Mouse (Mus musculus): ENCODE measurements around the gene Golga2.

Gene Golga2

DNA sequence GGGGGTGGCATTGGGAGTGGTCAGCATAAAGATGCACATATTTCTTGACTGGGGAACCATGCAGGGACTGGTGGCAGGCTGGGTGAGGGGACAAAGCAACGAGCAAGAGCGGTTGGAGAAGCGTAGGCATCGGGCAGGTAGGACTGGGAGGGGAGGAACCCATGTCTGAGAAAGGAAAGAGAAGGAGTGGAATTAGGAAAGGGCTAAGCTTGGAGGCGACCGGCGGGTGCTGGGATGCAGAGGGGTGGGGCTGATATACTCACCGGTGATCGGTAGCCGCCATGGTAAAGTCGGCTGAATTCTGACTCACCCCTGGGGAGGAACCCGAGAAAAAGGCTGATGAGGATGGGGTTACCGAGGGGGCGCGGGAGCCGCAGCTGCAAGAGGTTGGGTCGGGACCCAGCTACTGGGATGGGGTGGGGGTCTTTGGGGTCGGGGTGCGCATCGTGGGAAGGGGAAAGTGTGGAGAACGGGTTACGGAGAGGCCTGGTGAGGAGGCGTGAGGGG lies at the start of gene Golga2:
TSS of gene Golga2 (plus strand) at position 51 of the 507 bp plus-strand sequence.
- DNase-seq (ENCODE audit: low spot score): peak; percentile 12

DNA sequence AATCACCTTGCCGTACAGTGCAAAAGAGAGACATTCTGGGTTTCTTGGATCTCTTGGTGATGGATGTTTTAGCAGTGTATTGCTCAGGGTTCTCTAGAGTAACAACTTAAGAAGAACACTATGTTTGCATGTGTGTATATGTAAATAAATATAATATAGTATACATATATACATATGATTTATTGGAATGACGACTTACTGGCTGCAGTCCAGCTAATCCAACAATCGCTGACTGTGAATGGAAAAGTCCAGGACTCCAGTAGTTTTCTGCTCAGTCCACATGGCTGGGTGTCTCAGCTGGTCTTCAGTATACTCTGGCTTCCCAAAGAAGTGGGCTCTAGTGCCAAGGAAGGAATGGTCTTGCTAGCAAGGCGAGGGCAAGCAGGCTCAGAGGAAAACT lies 49.6 kb upstream of the Golga2 start:
- no peak for DNase-seq (ENCODE audit: low spot score)

DNA sequence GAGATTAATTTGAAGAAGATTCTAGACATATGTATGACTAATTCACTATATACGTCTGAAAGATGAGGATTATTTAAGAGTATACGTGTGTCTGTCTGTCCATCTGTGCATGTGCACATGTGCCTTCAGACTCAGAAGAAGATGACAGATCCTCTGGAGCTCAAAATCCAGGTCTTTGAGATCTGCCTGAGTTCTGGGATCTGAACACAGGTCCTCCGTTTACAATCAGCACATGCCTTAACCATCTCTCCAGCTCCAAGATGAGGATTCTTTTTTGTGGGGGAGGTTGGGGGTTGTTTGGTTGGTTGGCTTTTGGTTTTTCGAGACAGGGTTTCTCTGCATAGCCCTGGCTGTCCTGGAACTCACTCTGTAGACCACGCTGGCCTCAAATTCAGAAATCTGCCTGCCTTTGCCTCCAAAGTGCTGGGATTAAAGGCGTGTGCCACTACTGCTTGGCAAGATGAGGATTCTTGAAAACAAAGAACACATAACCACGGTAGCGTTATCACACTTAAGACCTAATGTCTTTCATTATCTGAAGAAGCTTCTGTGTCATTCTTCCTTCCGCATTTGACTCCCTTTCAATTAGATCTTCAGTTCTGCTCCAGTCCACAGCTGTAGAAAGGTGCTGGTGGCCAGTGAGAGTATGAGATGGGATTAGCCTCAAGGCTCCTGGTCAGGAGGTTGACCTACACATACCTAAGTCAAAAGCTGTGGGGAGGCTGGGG lies 48.3 kb upstream of the Golga2 start:
- no peak for DNase-seq (ENCODE audit: low spot score)

DNA sequence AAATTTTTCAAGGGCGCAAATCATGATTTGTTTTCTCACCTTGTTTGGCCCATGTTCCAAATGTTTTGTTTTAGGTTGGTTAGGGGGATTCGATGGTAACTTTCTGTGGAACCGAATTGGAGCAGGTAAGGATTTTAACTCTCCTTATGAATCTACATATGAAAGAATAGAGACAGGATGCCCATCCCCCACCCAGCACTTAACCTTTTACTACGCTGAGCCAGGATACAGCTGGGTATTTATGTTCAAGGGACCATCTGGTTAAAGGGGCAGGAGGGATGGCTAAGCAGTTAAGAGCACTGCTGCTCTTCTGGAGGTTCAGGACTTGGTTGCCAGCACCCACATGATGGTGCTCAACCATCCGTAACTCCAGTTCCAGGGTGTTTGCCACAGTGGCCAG lies 46.6 kb upstream of the Golga2 start:
- DNase-seq (ENCODE audit: low spot score): no peak

- no peak for DNase-seq (ENCODE audit: low spot score)
These were observed 44.2 kb upstream of the Golga2 start for GRCm38 (mm10) chr2:32242986-32243385.

GRCm38 (mm10) chr2:32246741-32247140 lies 40.4 kb upstream of the Golga2 start:
- DNase-seq (ENCODE audit: low spot score): no peak

DNA sequence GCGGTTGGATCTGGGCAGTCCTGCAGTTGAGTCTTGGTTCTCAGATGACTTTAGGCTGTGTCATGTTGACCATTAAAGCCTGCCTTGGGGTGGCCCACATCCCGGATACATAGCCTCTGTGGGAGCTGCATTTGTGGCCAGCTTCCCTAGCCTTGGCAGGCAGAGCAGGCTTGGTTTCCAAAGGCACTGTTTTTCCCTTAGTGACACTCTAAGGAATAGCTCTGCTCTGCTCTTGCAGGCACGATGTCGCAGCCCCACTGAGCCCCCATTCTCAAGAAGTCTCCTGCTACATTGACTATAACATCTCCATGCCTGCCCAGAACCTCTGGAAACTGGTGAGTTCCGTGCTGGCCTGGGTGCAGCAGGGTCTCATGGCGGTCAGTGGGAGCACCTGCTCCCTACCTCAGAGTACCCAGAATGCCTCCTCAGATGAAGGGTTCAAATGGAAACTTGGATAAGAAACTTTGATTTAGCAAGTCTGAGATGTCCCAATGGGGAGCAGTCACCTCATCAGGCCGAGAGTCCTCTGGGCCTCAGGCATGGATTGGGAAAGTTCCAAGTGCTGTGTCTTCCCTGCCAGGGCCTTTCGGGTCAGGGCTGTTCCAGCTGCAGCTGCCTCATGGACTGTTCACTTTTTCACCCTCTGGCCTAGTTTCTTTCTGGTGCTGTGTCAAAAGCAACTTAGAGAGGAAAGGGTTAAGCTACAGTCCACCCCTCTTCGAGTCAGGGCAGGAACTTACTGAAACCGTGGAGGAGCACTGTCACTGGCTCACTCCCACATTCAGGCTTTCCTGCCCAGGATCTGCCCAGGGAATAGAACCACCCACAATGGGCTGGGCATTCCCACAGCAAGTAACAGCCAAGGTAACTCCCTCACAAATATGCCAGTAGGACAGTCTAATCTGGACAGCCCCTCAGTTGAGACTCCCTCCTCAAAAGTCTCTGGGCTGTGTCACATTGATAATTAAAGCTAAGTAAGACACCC lies 38.5 kb upstream of the Golga2 start:
- no peak for DNase-seq (ENCODE audit: low spot score)

DNA sequence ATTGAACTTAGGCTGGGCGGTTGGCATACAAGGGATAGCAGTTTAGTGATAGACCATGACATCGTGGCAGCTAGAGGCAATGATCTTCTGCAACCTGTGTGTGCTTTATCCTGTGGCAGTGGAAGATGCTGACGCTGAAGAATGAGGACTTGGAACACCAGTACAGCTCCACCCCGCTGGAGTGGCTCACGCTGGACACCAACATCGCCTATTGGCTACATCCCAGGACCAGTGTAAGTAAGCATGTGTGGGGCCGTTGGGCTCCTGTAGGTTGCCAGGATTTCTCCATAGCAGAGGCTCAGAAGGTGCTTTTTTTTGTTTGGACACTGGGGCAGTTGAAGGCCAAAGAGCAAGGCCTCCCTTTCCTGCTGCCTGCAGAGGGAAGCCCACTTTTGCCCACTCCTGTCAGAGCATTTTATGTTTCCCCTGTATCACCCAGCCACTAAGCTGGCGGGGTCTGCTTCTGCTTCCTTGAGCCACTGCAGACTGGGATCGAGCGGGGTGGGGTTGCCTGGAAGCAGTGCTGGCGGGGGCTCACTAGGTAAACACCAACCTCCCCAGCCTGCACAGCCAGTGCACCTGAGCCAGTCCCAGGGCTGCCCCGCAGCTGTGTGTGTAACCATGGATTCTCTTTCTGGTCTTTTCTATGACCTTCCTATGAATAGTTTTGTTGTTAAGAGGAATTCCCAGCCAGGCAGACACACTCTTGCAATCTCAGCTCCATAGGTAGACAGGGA lies 35.2 kb upstream of the Golga2 start:
- no peak for DNase-seq (ENCODE audit: low spot score)

GRCm38 (mm10) chr2:32252658-32253057 lies 34.5 kb upstream of the Golga2 start:
- DNase-seq (ENCODE audit: low spot score): no peak

DNA sequence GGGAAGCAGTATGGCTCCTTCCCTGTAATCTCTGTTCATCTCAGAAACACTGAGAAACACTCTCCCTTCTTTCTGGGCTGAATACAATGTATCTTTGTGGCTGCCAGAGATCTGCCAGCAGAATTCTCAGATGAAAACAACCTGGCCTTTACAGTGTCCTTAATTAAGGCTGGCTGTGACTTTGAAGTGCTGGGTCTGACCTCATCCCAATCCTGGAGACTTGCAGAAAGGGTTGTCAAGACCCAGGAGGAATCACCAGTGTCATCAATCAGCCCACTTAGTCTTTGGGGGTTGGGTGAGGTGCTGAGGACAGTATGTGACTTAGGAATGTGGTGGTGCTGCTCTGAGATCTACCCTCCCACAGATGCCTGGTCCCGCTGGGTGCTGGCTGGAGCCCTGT lies 33.8 kb upstream of the Golga2 start:
- no peak for DNase-seq (ENCODE audit: low spot score)

GRCm38 (mm10) chr2:32254563-32254962 lies 32.6 kb upstream of the Golga2 start:
- no peak for DNase-seq (ENCODE audit: low spot score)

DNA sequence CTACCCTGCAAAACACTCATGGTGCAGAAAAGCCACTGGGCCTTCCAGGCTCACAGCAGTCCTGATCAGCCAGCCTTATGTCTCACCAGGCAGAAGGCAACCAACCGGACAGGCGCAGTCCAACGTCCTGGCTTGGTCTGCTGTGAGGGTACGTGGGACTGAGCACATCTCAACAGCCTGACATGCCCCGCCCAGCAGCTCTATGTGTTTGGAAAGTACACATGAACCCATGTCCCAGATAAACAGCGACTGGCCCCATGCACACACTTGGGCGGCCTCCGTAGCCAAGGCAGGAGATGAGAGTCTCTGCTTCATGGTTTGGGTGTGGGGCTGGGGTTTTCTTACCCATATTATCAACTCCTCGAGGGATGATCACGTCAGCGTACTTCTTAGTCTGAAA lies 30.9 kb upstream of the Golga2 start:
- no peak for DNase-seq (ENCODE audit: low spot score)

GRCm38 (mm10) chr2:32258887-32259533 lies 28.2 kb upstream of the Golga2 start:
- no peak for DNase-seq (ENCODE audit: low spot score)

DNA sequence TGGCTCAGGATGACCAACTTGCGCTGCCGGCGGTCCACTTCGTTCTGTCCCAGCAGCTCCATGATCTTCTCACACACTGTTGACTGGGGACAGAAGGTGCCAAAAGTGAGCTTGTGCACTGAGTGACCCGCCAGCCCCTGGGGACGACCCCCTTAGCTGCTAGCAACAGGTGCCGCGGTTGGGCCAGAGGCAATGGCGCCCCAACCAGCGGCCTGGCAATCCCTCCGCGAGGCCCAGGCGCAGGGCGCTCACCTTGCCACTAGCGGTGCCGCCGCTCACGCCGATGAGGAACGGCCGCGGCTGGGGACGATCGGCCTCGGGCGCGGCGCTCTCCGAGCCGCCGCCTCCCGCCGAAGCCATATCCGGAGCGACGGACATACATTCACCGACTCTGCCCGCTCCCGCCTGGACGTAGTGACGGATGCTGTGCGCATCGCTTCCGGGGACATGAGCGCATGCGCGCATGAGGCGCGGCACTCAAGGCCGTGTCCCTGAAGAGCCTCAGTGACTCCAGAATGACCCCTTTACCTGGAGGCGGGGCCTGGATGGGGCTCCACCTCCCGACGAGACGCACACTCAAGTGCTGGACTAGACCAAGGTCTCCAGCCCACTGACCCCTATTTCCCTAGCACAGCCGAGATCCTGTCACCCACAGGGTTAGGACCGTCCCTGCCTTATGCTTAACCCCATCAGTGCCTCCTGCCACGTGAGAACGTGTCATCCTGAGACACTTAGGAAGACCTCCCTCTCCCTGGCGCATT lies 27.3 kb upstream of the Golga2 start, which contains the start of gene Uck1:
TSS of gene Uck1 (minus strand) at position 503 of the 761 bp plus-strand sequence.
- peak; percentile 88 for DNase-seq (ENCODE audit: low spot score)

DNA sequence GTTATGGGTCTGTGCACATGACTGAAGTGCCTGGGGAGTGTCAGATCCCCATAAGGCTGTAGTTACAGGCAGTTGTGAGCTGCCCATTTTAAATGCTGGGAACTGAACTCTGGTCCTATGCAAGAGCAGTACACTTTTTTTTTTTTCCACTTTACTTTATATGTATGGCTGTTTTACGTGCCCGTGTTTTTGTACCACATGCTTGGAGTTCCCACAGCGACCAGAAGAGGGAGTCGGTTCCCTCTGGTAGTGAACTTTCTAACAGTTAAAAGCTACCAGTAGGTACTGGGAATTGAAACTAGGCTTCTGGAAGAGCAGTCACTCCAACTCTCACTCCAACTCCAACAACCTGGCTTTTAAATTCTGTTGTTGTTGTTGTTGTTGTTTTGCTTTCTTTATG lies 26.5 kb upstream of the Golga2 start:
- DNase-seq (ENCODE audit: low spot score): peak; percentile 71

DNA sequence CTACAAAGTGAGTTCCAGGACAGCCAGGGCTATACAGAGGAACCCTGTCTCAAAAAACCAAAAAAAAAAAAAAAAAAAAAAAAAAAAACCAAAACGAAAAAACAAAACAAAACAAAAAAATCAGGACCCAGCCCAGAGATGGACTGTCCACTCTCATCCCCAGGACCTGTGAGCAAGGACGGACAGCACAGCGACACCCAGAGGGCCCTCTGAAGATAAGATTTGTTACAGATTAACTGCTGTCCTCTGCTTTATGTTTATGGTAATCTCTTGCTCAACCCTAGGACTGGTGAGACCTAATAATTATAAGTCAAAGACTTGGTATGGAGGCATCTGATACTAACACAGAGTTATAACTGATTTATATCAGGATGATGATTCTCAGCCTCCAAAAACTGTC lies 11.4 kb upstream of the Golga2 start:
- no peak for DNase-seq (ENCODE audit: low spot score)

GRCm38 (mm10) chr2:32282289-32282688 lies 4.9 kb upstream of the Golga2 start:
- DNase-seq (ENCODE audit: low spot score): no peak

- peak; percentile 53 for DNase-seq (ENCODE audit: low spot score)
These were observed 4.5 kb upstream of the Golga2 start for GRCm38 (mm10) chr2:32282727-32283126.

GRCm38 (mm10) chr2:32283986-32284385 lies 3.2 kb upstream of the Golga2 start:
- DNase-seq (ENCODE audit: low spot score): no peak

GRCm38 (mm10) chr2:32287923-32288367 lies 761 bp downstream of the Golga2 start, which contains the start of gene Swi5:
Gene Swi5, minus strand, starts transcription at chr2:32288075.
- peak; percentile 97 for DNase-seq (ENCODE audit: low spot score)
